Mouse (Mus musculus): ENCODE results near the gene Derl2.

GRCm38 (mm10) chr11:70980751-70981510, 38.7 kb downstream of the Derl2 start:
- TF ChIP-seq CTCF (IDR thresholded peaks at IDR 0.05; ENCODE audit: low read depth): no peak
- no peak for TF ChIP-seq EP300 (IDR thresholded peaks at IDR 0.05; ENCODE audit: low read depth)

Measured in heart, postnatal 0 days (tissue).